Mouse (Mus musculus): ENCODE measurements around the gene Gadl1.

DNA sequence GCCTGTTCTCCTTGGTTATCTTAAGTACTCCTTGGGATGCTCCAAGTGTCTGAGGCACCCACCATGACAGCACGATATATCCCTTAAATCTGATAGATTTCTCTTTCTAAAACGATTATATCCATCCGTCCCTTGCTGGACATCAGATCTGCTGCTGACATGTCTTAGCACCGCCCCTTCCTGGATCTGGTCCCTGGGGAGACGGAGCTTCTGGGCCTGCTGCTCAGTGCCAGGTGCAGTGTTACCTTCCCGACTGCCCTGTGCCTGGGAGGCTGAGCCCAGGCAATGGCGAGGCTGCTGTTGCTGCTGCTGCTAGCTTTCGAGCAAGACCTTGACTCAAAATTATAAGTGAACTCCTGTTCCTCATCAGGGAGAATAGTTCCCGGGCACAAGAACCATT, 190.8 kb downstream of the Gadl1 start:
- no peak for TF ChIP-seq FLI1 (IDR thresholded peaks at IDR 0.05; ENCODE audit: low read length)
- no peak for TF ChIP-seq GATA1 (IDR thresholded peaks at IDR 0.05; ENCODE audit: borderline replicate concordance, low read length)
